Mouse (Mus musculus) kidney, adult 2 months (tissue): ENCODE measurements around the gene Triml1.

ENCODE experiments used
- CTCF ChIP-seq: fragments of 200-500 bp; conservative IDR thresholded peaks from 2 replicates; pipeline ENCODE4 v1.5.1; 2011; ENCODE audit warnings: low read depth, mild to moderate bottlenecking, control low read depth, low read length, moderate library complexity, mixed read lengths; ENCODE audit not compliant: insufficient read depth, insufficient read length
- POLR2A ChIP-seq: fragments of 200-500 bp; IDR thresholded peaks from one replicate; pipeline ENCODE4 v1.6.1; 2011; ENCODE audit warnings: low read depth, low read length, control low read depth

GRCm38 (mm10) chr8:43178263-43178662 lies 37.0 kb upstream of the Triml1 start:
- TF ChIP-seq CTCF (no peak; the same call in 1 of the 2 replicates), POLR2A (no peak)
